Mouse (Mus musculus) megakaryocyte, embryonic 14.5 days (primary cell): ENCODE measurements around the gene Plppr4. TPM values are rescaled to one million over a fixed set of nuclear protein-coding genes. Genes with fewer than 3 reads are reported as not detected.

ENCODE experiments used
- H3K27me3 ChIP-seq: replicated peaks from 2 replicates; pipeline ENCODE3; 2012; ENCODE audit warnings: inconsistent platforms
- H3K36me3 ChIP-seq: replicated peaks from 2 replicates; pipeline ENCODE3; 2012; ENCODE audit warnings: low read length, inconsistent platforms, mixed read lengths
- H3K4me1 ChIP-seq: 2 replicates; pipeline ENCODE4 v1.6.1; 2012; ENCODE audit warnings: inconsistent platforms
- H3K4me3 ChIP-seq: replicated peaks from 2 replicates; pipeline ENCODE3; 2012; ENCODE audit warnings: moderate library complexity, mild to moderate bottlenecking, inconsistent platforms
- H3K9me3 ChIP-seq: 2 replicates; pipeline ENCODE4 v1.6.1; 2012; ENCODE audit warnings: inconsistent platforms
- FLI1 ChIP-seq: IDR thresholded peaks from 2 replicates; pipeline ENCODE4 v1.6.1; 2012; ENCODE audit warnings: low read length, inconsistent platforms, mixed read lengths
- GATA1 ChIP-seq: IDR thresholded peaks from 3 replicates; pipeline ENCODE4 v1.6.1; 2012; ENCODE audit warnings: mixed read lengths, low read length, inconsistent platforms, borderline replicate concordance
- polyA plus RNA-seq: library from polyadenylated mRNA; stranded (reverse); fragments of >175 nt; gene quantifications from 2 replicates; pipeline ENCODE4 v1.2.3, GENCODE M21; 2012; ENCODE audit warnings: low replicate concordance; ENCODE audit not compliant: insufficient read depth

The Plppr4 gene
- polyA plus RNA-seq, 1 experiment: not detected

- Histone ChIP-seq H3K27me3 (no peaks in the 10 kb centered on the region), H3K9me3 (peaks cover 7% of the 10 kb centered on the region; the same call in 1 of the 2 replicates), H3K4me1 (no peaks in the 10 kb centered on the region), H3K4me3 (no peak overlapping the region), H3K36me3 (no peaks in the 10 kb centered on the region)
- TF ChIP-seq FLI1 (no peak), GATA1 (no peak)
These were observed 29.2 kb downstream of the Plppr4 start for GRCm38 (mm10) chr3:117331502-117331901.

GRCm38 (mm10) chr3:117329485-117329884, 31.2 kb downstream of the Plppr4 start:
- no peak overlapping the region for H3K4me3 ChIP-seq
- H3K4me1 ChIP-seq: no peaks in the 10 kb centered on the region
- peaks cover 7% of the 10 kb centered on the region; the same call in 1 of the 2 replicates for H3K9me3 ChIP-seq
- no peaks in the 10 kb centered on the region for H3K36me3 ChIP-seq
- no peaks in the 10 kb centered on the region for H3K27me3 ChIP-seq
- TF ChIP-seq FLI1 (no peak), GATA1 (no peak)

GRCm38 (mm10) chr3:117326551-117326950, 34.1 kb downstream of the Plppr4 start:
- H3K9me3 ChIP-seq: peaks cover 22% of the 10 kb centered on the region
- H3K4me1 ChIP-seq: no peaks in the 10 kb centered on the region
- TF ChIP-seq GATA1: no peak
- no peak for TF ChIP-seq FLI1
- H3K27me3 ChIP-seq: no peaks in the 10 kb centered on the region
- H3K4me3 ChIP-seq: no peak overlapping the region
- no peaks in the 10 kb centered on the region for H3K36me3 ChIP-seq

GRCm38 (mm10) chr3:117319671-117320070, 41.0 kb downstream of the Plppr4 start:
- TF ChIP-seq GATA1: no peak
- no peak for TF ChIP-seq FLI1
- H3K9me3 ChIP-seq: peaks cover 15% of the 10 kb centered on the region
- H3K4me1 ChIP-seq: no peaks in the 10 kb centered on the region

GRCm38 (mm10) chr3:117313339-117313738, 47.3 kb downstream of the Plppr4 start:
- no peak for TF ChIP-seq FLI1
- TF ChIP-seq GATA1: no peak
- no peaks in the 10 kb centered on the region for H3K9me3 ChIP-seq
- H3K36me3 ChIP-seq: no peaks in the 10 kb centered on the region
- no peak overlapping the region for H3K4me3 ChIP-seq
- H3K27me3 ChIP-seq: no peaks in the 10 kb centered on the region
- H3K4me1 ChIP-seq: no peaks in the 10 kb centered on the region

More at GRCm38 (mm10) chr3:117319671-117320070, 41.0 kb downstream of the Plppr4 start:
- Histone ChIP-seq H3K4me3 (no peak overlapping the region), H3K36me3 (no peaks in the 10 kb centered on the region), H3K27me3 (no peaks in the 10 kb centered on the region)

GRCm38 (mm10) chr3:117312097-117312496, 48.6 kb downstream of the Plppr4 start:
- Histone ChIP-seq H3K36me3 (no peaks in the 10 kb centered on the region), H3K4me1 (no peaks in the 10 kb centered on the region), H3K27me3 (no peaks in the 10 kb centered on the region), H3K9me3 (no peaks in the 10 kb centered on the region), H3K4me3 (no peak overlapping the region)
- no peak for TF ChIP-seq GATA1
- no peak for TF ChIP-seq FLI1

- no peaks in the 10 kb centered on the region for H3K9me3 ChIP-seq
- no peaks in the 10 kb centered on the region for H3K36me3 ChIP-seq
- H3K4me3 ChIP-seq: no peak overlapping the region
- no peaks in the 10 kb centered on the region for H3K4me1 ChIP-seq
- TF ChIP-seq GATA1 (no peak), FLI1 (no peak)
- H3K27me3 ChIP-seq: no peaks in the 10 kb centered on the region
These were observed 49.8 kb downstream of the Plppr4 start for GRCm38 (mm10) chr3:117310801-117311368.

GRCm38 (mm10) chr3:117309580-117309910, 51.1 kb downstream of the Plppr4 start:
- H3K4me3 ChIP-seq: no peak overlapping the region
- no peaks in the 10 kb centered on the region for H3K27me3 ChIP-seq
- no peaks in the 10 kb centered on the region for H3K9me3 ChIP-seq
- no peak for TF ChIP-seq FLI1
- TF ChIP-seq GATA1: no peak
- H3K36me3 ChIP-seq: no peaks in the 10 kb centered on the region
- H3K4me1 ChIP-seq: no peaks in the 10 kb centered on the region

GRCm38 (mm10) chr3:117308895-117309579, 51.6 kb downstream of the Plppr4 start:
- Histone ChIP-seq H3K4me3 (no peak overlapping the region), H3K9me3 (no peaks in the 10 kb centered on the region), H3K27me3 (no peaks in the 10 kb centered on the region), H3K36me3 (no peaks in the 10 kb centered on the region), H3K4me1 (no peaks in the 10 kb centered on the region)
- TF ChIP-seq FLI1: no peak
- no peak for TF ChIP-seq GATA1

GRCm38 (mm10) chr3:117307555-117307954, 53.1 kb downstream of the Plppr4 start:
- TF ChIP-seq FLI1: no peak
- Histone ChIP-seq H3K4me1 (no peaks in the 10 kb centered on the region), H3K9me3 (no peaks in the 10 kb centered on the region), H3K27me3 (no peaks in the 10 kb centered on the region), H3K36me3 (no peaks in the 10 kb centered on the region), H3K4me3 (no peak overlapping the region)

GRCm38 (mm10) chr3:117304037-117304436, 56.6 kb downstream of the Plppr4 start:
- TF ChIP-seq FLI1 (no peak), GATA1 (no peak)
- Histone ChIP-seq H3K36me3 (no peaks in the 10 kb centered on the region), H3K4me1 (no peaks in the 10 kb centered on the region), H3K9me3 (no peaks in the 10 kb centered on the region), H3K4me3 (no peak overlapping the region), H3K27me3 (no peaks in the 10 kb centered on the region)
